Mouse (Mus musculus) fat pad, adult 2 months (tissue): ENCODE data around the gene Tex21.
"Not testable (repeated sequence)": the region's sequence is repeated elsewhere in the genome, so short reads cannot be mapped to it uniquely, and the experiment has no call there.

Source experiments
- DNase-seq: peaks from one replicate; pipeline ENCODE4 v3.0.0-alpha.2; 2011; ENCODE audit warnings: low read depth, low spot score; ENCODE audit errors: extremely low read depth

Gene Tex21

DNA sequence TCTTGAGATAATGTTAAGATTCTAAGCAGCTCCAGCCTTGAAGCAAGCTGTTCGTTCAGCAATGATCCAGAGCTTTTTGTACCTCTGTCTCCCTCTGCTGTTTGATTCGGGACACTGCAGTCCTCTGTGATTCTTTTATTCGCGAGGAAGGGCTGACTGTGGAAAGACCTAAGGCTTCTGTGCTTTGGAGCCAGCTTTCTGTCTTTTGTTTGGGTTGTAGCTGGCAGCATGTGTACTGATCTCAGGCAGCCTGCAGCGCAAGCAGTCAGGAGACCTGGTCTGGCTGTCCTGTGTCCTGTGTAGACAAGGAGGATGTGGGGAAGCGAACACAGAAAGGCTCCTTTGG lies 49.9 kb downstream of the Tex21 start:
- DNase-seq, result no peak

DNA sequence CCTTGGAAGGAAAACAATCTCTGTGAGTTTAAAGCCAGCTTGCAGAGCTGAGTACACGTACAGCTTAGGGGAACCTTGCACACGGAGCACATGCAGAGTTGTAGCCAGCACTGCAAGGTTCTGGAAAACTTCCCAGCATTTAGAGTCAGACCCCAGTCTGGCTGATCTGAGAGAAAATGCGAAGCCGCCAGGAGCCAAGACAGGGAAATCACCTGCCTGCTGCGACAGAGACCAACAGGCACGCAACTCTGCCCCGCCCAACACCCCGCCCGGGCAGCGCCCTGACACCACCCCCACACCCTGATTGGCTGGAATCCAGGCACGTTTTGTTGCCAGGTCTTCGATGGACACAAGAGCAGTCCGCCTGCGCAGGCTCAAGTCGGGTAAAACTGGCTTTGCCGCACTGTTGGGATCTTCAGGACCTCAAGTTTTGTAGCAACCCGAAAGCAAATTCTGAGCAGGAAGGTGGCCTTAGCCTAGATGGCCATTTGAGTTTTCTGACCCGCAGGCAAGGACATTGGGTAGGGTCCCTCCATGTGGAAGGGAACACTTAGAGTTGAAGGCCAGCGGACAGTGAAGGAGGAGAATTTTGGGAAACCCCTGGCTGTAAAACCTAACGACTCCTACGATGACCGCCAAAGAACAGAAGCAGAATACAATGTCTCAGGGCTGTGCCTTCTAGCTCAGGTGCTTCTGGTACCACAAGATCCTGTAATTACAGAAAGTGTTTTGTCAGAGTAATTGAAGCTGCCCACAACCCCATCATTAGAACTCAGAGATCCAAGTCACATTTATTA lies 50.4 kb downstream of the Tex21 start:
- DNase-seq, result peak; percentile 68

DNA sequence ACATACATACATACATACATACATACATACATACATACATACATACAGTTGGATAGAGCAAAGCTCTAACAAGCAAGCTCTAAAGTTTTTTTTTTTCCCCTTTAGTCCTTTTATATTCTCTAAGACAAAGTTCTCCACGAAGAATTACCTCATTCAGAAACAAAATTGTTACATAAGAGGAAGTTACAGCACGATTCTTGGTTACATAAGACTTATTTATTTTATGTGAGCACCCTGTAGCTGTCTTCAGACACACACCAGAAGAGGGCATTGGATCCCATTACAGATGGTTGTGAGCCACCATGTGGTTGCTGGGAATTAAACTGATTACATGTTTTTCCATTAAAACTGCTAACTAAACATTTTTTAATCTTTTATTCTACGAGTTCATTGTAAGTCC lies 52.0 kb downstream of the Tex21 start:
- DNase-seq, result no peak

DNA sequence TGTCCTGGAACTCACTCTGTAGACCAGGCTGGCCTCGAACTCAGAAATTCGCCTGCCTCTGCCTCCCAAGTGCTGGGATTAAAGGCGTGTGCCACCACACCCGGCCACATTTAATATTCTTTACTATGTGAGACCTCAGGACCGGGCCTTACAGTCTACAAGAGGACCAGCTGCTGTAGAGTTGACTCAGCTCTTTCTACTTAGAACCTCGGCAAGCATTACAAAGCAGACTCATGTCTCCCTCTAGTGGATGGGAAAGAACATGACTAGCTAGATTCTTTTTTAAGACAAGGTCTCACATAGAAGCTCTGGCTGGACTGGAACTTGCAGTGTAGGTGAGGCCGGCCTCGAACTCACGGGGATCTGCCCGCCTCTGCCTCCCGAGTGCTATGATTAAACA lies 55.6 kb downstream of the Tex21 start:
- DNase-seq, result no peak

DNA sequence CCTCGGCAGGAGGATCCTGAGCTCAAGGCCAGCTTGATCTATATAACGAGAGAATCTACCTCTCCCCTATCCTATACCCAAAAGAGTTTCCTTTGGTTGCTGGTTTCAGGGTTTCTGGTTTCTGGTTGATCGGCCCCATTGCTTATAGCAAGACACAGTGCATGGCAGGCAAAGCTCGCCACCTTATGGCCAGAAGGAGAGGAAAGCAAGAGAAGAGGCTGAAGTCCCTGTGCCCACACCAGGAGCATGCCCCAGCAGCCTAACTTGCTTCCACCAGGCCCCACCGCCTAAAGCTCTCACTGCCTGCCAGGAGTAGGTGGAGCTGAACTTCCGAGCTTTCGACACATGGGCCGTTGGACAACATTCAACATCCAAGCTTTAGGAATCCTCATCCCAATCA lies 58.7 kb downstream of the Tex21 start:
- DNase-seq, result peak; percentile 42

DNA sequence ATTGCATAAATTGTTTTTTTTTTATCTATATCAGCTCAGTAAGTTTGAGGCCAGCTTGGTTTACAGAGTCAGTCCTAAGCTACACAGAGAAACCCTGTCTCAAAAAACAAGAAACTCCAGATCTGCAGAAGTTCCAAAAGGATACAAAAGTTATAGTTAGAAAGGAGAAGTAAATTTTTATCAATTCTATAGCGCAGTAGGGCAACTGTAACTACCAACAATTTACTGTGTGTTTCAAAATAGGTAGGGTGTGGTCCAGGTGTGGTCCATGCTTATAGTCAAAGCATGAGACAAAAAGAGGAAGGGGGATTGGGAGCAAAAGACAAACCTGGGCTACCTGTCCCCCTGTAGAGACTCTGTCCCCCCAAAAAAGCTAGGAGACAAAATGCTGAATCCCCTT lies 60.1 kb downstream of the Tex21 start:
- DNase-seq, result no peak

DNA sequence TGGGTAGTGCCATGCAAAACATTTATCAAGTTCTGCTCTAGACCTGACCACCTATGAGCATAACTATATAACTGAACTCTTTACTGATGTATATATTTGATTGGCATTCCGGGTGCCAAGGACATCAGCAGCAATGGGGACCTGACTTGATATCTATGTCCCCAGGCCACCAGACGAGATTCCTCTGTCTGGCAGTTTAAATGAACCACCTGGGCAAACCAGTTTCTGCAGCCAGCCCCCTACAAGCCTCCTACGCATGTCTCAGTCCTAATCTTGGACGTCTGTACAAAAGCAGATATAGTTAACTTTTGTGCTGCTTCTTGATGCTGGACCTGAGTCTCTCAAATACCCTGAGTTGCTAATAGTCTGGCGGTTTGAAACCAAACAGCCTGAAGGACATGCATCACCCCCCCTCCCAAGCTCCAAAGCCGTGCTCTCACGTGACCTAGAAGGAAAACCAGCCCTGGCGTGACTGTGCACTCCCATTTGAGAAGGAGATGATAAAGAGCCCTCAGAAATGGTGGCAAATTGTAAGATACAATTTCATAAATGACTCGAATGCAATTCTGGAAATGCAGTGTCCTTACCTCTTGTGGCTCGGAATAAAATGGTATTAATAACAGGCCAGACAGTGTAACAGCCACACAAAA lies 61.3 kb downstream of the Tex21 start:
- DNase-seq, result no peak

DNA sequence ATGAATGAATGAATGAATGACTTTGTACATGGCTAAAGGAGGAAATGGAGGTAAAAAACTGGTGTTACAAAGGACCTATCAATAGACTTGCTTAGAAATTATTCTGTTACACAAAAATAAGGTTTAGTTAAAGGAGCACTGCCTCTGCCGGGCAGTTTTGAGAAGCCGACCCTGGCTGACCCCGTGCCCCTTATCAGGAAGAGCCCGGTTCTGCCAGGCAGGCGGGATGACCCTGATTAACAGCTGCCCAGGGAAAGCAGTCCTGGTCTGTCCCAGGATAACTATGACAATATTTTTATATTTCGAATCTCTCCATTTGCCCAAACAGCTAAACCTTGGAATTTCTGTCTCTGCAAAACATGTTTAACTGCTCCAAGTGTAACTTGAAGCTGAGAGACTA lies 62.3 kb downstream of the Tex21 start:
- DNase-seq, result no peak

DNA sequence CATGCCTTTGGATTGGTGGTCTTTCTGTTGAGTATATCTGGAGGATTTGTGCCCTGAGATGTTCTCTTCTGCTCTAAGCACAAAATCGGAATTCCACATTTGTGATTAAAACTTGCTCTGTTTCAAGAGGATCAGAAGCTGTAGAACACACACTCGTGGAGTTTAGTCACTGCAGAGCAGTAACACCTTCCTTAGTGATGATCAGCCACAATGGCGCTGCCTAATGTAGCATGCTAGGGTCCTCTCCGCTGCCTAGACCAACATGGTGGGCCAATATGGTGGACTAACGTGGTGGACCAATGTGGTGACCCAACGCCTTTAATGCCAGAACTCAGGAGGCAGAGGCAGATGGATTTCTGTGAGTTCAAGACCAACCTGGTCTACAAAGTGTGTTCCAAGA lies 63.7 kb downstream of the Tex21 start:
- no peak for DNase-seq

DNA sequence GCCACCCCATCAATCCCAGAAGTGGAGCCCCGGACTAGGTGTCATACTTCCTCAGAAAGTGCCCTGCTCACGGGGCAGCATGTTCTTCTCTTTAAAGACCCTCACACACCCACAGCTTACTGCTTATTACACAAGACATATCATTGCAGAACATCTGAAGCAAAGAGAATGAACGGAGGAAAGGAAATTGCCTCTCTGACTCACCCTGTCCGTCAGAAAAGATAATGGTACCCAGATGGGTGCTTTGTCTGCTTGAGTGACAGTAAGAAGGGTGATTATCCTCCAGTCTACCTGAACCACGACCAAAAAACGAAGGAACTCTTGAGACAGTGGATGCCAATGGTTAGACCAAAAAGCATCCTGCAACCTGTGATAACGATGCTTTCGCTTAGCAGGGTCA lies 65.1 kb downstream of the Tex21 start:
- no peak for DNase-seq

DNA sequence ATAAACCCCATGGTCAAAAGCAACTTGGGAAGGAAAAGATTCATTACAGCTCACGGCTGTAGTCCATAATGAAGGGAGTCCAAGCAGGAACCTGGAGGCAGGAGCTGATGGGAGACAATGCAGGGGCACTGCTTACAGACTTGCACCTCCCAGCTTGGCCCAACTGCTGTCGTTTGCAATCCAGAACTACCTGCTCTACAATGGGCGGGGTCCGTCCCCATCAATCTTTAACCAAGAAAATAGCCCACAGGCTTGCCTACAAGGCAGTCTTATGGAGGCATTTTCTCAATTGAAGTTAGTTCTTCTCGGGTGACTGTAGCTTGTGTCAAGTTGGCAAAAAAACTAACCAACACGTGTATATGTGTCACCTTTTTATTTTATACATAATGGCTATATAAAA lies 66.1 kb downstream of the Tex21 start:
- no peak for DNase-seq

DNA sequence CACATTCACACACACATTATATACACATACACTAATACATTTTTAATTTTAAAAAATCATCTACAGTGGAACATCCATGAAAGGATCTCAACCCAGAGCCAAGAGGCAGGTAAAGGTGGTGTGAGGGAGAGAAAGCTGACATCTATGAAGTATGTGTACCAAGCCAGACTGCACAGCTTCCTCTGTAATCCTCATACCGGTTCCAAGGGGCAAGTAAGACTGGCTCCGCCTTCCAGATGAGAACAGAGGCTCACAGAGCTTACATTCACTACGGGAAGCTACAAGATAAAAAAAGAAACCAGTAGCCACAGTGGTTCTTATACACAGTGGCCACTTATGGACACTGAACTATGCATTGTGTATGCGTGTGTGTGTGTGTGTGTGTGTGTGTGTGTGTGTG lies 67.0 kb downstream of the Tex21 start:
- DNase-seq, result no peak

DNA sequence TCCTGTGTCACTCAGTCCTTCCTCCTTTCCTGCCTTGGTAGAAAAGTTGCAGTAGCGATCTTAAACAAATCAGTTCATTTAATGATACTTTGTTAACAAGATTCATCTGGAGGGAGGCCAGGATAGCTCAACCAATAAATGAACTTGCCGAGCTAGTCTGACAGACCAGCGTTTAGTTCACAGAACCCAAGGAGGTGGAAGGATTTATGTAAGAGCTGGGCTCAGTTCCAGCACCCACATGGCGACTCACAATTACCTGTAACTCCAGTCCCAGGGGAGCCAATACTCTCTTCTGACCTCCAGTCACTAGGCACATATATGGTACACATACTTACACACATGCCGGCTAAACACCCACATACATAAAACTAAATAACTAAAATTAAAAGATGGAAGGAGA lies 67.5 kb downstream of the Tex21 start:
- DNase-seq, result peak; percentile 88

DNA sequence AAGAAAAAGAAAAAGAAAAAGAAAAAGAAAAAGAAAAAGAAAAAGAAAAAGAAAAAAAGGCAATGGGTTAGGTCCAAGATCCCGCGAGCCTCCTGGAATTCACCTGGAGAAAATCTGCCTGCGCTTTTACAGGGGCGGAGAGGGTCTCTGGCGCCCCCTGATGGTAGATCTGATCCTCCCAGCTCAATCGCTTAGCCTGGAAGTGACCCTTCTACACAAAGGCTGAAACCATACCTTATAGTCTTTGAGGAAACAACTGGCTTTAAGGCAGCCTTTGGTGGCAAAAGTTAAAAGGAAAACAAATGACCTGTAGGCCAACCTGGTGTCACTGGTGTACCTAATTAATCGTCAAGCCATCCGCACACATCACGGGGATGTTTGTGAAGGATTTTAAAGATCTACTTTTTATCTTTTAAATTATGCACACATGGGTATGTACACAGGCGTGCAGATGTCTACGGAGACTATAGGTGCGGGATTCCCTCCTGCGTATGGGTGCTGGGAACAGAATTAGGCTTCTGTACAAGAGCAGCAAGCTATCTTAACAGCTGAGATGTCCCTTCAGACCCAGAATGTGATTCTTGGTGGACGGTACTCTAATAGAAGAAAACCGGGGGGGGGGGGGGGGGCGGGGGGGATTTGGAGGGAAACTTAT lies 68.6 kb downstream of the Tex21 start:
- no peak for DNase-seq

DNA sequence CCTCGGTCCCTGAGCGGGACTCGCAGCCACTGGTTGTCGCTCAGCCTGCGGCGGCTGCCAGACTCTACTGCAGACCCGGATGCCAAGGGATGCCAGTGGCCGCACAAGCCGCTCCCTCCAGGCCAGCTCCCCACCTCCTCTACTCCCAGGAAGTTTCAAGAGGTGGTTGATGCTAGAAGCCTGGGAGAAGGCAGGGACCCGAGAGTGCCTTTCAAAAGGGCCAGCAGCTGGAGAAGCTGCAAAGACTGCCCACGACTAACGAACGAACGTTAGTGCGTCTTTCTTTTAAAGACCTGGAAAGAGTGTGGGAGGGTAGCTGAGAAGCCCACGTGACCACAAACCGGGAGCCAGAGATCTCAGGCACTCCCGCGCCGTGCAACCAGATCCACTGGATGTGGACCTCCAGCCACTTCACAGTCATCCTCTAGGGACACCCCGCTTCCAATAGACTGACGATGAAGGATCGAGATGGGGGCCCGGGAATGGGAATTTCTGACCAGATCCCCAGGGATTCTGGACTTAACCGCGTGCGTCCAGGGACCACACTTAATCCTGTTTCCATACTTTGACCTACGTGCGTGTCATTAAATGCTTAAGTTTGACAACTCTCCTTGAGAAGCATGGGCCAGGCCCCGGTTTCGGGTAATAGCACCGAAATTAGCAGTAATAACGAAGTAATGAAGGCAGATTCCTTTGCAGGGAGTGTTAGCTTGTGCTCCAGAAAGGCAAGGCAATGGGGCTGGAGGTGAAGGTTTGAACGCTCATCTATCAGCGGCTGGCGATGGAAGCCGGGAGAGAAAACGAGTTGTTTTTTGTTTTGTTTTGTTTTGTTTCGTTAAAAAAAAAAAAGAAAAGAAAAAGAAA lies 69.3 kb downstream of the Tex21 start, which contains the start of gene Esr2:
TSS of gene Esr2 (minus strand) at position 260 of the 864 bp plus-strand sequence.
- no peak for DNase-seq

DNA sequence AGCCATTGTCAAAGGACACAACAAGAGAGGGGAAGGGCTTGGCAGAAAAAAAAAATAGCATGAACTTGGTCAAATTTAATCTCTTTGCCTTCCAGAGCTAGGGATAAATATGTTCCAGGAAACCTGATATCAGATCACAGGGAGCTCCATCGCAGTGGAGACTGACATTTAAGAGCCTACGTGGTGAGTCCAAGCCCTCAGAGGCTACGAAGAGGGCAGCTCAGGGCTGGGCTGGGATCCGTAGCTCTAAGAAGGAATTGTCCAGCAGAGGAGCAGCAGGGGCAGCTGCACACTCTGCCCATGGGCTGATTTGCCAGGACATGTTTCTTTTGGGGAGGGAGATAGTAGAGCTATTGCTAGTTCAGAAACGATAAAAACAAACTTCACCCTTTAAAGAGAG lies 80.9 kb downstream of the Tex21 start:
- DNase-seq, result no peak

DNA sequence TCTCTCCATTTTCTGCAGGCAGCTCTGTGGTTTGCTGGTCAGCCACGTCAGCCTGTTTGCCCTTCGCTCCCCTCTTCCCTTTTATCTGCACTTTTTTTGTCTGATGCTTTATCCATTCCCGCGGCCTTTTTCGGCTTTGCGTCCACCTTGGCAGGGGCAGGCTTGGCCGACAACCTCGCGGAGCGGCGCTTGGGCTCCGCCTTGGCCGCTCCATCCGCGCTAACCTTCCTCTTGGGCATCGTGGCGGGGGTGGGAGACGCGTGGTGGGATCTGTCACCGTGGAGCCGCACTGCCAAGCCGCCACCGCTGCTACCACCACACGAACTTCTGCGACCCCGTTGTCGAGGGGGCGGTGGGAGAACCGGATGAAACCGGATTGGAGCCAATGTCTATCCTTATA lies 94.2 kb downstream of the Tex21 start:
- DNase-seq, result not testable (repeated sequence)
